Mouse (Mus musculus) spleen, postnatal 36 days (tissue): Measurements from ENCODE around the gene Entpd8.

Experiments
- DNase-seq, 2 experiments: peaks; one replicate each; pipeline ENCODE4 v3.0.0; 2022; ENCODE audit warnings: low spot score in 2 of 2, mixed read lengths in 1 of 2

Gene Entpd8

GRCm38 (mm10) chr2:25080076-25080475 is at the start of gene Entpd8:
Gene Entpd8 (plus strand): TSS chr2:25080304.
- DNase-seq = no peak

DNA sequence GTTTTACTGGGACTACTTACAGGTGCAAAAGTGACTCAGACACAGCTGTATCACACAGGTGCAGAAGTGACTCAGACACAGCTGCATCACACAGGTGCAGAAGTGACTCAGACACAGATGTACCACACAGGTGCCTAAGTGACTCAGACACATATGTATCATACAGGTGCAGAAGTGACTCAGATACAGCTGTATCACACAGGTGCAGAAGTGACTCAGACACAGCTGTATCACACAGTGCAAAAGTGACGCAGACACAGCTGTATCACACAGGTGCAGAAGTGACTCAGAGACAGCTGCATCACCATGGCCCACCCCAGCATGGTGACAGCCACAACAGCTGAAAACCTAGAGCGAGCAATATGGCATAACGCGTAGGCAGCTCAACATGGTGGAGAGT is 45.1 kb upstream of the Entpd8 start:
- no peak for DNase-seq

GRCm38 (mm10) chr2:25040089-25040488 is 40.0 kb upstream of the Entpd8 start:
- DNase-seq = no peak

DNA sequence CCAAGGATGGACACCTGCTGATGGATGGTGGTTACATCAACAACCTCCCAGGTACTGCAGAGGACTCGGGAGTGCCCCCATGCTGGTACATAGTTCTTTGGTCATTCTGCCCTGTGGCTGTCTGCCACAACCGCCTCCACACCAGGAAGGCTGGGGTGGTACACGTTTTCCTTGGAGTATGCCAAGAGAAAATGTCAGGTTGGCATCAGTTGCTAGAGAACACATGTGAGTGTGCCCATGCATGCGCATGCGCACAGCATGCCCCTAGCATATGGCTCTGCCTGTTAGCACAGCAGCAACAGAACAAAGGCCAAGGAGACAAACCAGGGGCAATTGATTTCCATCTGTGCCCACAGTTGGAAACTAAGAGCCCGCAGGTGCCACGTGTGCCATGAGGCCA is 29.2 kb upstream of the Entpd8 start:
- DNase-seq = no peak

GRCm38 (mm10) chr2:25051450-25051849 is 28.7 kb upstream of the Entpd8 start:
- no peak for DNase-seq

GRCm38 (mm10) chr2:25053101-25053500 is 27.0 kb upstream of the Entpd8 start:
- no peak for DNase-seq

DNA sequence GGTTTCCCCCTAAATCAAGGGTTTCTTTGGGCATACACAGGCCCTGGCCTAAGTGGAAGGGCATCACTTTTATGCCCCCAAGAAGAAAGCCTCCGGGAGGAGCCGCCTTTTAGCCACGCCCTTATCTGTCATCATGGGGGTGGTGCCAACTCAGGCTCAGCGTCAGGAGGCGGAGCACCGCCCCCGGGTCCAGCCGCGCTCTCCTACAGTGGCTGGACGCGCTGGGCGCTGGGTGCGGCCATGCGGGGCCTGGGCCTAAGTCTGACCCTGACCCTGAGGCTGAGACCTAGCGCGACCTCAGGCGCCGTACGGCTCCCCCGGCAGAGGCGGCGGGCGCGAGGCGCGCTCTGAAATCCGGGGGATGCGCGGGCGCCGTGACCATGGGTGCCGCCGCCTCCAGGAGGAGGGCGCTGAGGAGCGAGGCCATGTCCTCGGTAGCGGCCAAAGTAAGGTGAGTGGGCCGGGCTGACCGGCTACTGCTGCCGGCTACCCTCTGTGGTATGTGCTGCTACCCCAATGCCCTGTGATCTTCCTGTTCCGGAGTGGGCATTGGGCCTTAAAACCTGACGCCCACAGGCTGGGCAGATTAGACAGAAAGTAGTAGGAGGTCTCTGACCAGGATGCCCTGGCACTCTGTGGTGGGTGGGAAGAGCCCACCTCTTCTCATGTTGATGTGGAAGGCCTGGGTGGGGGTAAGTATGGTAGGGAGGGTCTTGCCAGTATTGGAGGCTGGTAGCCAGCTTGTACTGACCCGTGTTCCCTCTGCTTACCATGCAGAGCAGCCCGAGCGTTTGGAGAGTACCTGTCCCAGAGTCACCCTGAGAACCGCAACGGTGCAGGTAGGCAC is 25.7 kb upstream of the Entpd8 start, which contains the start of gene Nsmf:
TSS of gene Nsmf (plus strand) at position 135 of the 847 bp plus-strand sequence.
- DNase-seq = peak; percentile 75 to 78

DNA sequence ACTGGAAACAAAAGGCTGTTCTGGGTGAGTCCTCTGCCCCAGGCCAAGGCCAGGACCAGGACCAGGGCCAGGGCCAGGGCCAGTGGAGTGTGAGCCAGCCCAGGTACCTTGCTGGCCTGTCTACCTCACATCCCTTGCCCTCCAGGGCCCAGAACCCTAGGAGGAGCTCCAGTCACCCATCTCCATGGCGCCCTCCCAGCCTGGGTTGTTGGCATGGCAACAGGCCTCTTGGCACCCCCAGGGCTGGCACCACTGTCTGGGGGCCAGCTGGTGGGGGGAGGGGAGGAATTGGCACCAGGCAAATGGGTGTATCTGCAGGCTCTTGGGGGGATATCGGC is 25.1 kb upstream of the Entpd8 start:
- DNase-seq = no peak

DNA sequence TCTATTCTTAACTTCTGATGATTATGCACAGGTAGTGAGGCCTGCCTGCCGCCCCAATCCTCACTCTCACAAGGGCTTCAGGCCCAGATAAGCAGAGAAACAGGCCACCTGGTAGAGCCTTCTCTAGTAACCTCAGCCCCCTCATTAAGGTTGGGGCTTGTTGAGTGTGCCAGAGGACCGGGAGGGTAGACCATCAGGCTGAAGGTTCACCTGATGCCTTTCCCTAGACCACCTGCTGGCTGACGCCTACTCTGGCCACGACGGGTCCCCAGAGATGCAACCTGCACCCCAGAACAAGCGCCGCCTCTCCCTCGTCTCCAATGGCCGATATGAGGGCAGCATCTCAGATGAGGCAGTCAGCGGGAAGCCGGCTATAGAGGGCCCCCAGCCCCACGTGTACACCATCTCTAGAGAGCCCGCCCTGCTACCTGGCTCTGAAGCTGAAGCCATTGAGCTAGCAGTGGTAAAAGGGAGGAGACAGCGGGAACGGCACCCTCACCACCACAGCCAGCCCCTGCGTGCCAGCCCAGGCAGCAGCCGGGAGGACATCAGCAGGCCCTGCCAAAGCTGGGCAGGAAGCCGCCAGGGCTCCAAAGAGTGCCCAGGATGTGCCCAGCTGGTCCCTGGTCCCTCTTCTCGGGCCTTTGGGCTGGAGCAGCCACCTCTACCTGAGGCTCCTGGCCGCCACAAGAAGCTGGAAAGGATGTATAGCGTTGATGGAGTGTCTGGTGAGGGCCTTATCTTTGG is 24.5 kb upstream of the Entpd8 start:
- no peak for DNase-seq

DNA sequence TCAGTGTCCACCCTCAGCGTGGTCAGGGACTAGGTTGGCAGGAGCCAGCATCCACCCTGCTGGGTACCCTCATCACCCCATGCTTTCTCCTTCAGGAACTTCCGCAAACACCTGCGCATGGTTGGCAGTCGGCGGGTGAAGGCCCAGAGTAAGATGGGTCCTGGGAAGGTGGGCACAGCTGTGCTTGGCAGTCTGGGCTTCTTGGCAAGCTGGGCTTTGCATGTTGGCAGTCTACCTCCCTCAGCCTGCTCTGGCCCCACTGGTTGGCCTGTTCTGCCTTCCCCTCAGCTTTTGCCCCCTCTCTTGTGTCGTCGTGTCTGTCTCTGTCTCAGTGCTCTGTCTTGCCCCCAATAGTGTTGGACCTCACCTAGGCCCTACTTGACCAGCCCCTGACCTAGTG is 21.2 kb upstream of the Entpd8 start:
- DNase-seq = no peak

DNA sequence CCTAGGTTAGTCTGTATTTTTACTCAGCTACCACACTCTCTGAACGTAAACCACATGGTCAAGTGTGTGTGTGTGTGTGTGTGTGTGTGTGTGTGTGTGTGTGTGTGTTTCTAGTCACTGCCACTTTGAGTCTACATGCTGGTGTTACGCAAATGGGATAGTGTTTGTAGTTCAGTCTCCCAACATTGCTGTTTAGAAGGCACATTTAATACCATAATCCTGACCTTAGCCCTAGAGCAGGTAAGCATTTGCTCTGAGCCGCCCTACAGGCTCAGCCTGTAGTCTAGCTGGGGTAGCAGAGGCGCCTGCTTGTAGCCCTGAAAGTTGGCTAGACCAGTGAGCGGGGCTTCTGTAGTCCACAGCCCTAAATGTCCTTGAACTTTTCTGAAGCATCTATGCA is 16.6 kb upstream of the Entpd8 start:
- DNase-seq = no peak

DNA sequence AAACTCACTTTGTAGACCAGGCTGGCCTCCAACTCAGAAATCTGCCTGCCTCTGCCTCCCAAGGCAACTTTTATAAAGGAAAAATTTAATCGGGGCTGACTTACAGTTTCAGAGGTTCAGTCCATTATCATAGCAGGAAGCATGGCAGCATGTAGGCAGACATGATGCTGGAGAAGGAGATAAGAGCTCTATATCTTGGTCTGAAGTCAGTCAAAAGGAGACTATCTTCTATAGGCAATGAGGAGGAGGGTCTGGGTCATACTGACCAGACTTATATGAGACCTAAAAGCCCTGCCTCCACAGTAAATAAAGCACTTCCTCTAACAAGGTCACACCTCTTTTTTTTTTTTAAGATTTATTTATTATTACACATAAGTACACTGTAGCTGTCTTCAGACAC is 15.8 kb upstream of the Entpd8 start:
- DNase-seq = no peak

DNA sequence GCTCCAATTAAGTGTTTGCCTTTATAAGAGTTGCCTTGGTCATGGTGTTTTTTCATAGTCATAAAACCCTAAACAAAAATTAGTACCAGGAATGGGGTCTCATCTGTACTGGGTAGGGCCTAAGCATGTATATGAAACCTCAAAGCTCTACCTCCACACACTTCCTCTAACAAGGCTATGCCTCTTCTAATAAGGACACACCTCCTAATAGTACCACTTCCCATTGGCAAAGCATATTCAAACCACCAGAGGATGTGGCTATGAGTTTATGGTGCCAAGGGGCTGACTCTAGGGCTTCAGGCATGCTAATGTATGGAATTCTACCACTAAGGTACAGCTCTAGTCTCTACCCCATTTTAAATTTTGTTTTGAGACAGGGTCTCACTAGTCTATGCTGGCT is 14.6 kb upstream of the Entpd8 start:
- no peak for DNase-seq

GRCm38 (mm10) chr2:25066552-25066951 is 13.6 kb upstream of the Entpd8 start:
- no peak for DNase-seq

GRCm38 (mm10) chr2:25069537-25069936 is 10.6 kb upstream of the Entpd8 start:
- DNase-seq = no peak

- no peak for DNase-seq
Measured at GRCm38 (mm10) chr2:25072398-25072797, 7.7 kb upstream of the Entpd8 start.

- DNase-seq = no peak
Measured at GRCm38 (mm10) chr2:25075506-25075905, 4.6 kb upstream of the Entpd8 start.

DNA sequence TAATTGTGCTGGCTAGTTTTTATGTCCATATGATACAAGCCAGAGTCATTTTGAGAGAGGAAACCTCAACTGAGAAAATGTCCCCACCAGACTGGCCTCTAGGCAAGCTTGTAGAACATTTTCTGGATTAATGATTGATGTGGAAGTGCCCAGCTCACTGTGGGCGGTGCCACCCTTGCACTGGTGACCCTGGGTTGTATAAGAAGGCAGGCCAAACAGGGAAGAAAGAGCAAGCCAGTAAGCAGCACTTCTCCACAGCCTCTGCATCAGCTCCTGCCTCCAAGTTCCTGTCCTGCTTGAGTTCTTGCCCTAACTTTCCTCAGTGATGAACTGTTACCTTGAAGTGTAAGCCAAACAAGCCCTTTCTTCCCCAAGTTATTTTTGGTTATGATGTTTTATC is 1.1 kb upstream of the Entpd8 start:
- DNase-seq = no peak

GRCm38 (mm10) chr2:25083697-25084096 is 3.6 kb downstream of the Entpd8 start:
- no peak for DNase-seq

GRCm38 (mm10) chr2:25085571-25085970 is 5.5 kb downstream of the Entpd8 start:
- DNase-seq = no peak

DNA sequence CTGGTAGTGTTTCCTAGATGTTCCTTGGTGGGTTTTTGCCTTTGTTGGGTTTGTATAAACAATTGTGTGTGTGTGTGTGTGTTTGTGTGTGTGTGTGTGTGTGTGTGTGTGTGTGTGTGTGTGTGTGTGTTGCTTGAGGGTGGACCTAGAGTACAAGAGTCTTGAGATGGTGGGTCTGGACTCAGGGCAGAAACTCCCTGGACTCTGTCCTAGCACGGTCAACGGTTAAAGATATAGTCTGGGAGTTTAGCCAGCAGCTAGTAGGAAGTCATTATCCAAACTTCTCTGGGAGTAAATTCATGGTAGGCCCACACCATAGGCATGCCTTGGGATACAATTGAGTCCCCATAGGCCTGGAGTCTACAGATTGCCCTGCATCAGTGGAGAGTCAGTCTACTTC is 7.7 kb downstream of the Entpd8 start:
- no peak for DNase-seq

GRCm38 (mm10) chr2:25088636-25089035 is 8.5 kb downstream of the Entpd8 start:
- DNase-seq = no peak

- no peak for DNase-seq
Measured at GRCm38 (mm10) chr2:25094785-25095108, 14.6 kb downstream of the Entpd8 start.
